Mouse (Mus musculus) spleen, adult 12 weeks (tissue): ENCODE measurements around the gene Vmn2r63.
"Not testable (repeated sequence)": the region's sequence is repeated elsewhere in the genome, so short reads cannot be mapped to it uniquely, and the experiment has no call there.

Experiments used
- DNase-seq: peaks from one replicate; pipeline ENCODE4 v3.0.0; 2022; ENCODE audit warnings: low spot score

Vmn2r63 gene

GRCm38 (mm10) chr7:42933722-42934121 is at the start of gene Vmn2r63:
Vmn2r63 (minus strand) TSS chr7:42933822.
- DNase-seq, result not testable (repeated sequence)

GRCm38 (mm10) chr7:42980739-42981138 is 47.1 kb upstream of the Vmn2r63 start:
- no peak for DNase-seq

GRCm38 (mm10) chr7:42980098-42980497 is 46.5 kb upstream of the Vmn2r63 start:
- no peak for DNase-seq

- no peak for DNase-seq
Observed at GRCm38 (mm10) chr7:42965246-42965645, 31.6 kb upstream of the Vmn2r63 start.

GRCm38 (mm10) chr7:42898067-42898466 is 35.6 kb downstream of the Vmn2r63 start:
- DNase-seq, result not testable (repeated sequence)

DNA sequence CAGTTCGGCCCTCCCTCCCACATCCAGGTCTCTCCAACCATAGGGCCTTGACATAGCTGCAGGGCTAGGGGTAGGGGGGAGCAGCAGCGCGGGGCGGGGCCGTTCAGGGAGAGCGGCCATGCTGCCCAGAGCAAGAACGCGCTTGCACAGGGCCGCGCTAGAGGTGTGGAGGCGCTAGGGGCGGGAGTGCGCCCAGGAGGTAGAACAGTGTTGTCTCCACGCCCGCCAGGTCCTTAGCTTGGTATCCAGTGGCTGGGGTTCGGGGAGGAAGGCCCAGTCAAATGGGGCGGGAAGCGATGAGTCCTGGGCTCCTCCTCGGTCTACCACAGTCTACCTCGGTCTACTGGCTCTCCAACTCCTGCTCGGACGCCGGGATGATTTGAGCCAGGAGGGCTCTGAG is 55.5 kb downstream of the Vmn2r63 start:
- no peak for DNase-seq

DNA sequence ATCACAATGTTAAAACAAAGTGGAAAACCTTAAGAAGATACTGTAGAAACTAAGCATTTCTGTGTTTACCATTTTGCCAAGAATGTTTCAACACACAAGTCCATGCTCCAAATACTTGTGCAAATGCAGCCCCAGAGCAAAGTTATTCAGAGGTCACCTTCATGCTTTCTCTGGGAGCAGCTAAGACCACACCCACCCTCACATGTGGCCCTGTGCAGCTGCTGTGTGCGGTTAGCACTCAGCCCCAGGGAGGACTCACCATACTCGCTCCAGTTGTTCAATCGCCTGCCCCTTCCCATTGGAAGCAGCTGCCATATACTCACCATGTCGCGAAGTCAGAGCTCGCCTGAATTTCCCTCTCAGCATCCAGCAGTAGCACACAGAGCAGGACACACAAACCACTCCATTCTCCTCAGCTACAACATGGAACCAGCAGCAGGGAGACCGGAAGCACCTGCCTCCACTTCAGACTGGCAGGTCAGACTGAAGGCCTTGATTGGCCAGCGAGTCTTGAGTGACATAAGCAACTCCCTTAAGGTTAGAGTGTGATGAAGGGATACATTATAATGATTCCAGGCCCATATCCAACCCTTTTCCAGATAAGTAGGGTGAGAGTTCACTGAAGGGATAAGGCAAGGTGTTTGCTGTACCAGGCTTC is 66.7 kb downstream of the Vmn2r63 start, which contains the start of gene Gm2381:
Gene Gm2381 (minus strand): TSS at position 434 of the 658 bp plus-strand sequence.
- DNase-seq, result not testable (repeated sequence)
